Mouse (Mus musculus) activated CD4-positive, CD25-positive, alpha-beta regulatory T cell, adult 4 months (primary cell): ENCODE results near the gene Wfs1. TPM values are rescaled to one million over a fixed set of nuclear protein-coding genes. Genes with fewer than 3 reads are reported as not detected.

Experiments used
- ATAC-seq: one replicate; pipeline ENCODE4 v1.8.0; 2017
- polyA plus RNA-seq, 2 experiments: library from polyadenylated mRNA; unstranded; fragments of 100-300 nt; shearing (Covaris generic); gene quantifications; one replicate each; pipeline ENCODE4 v1.2.1; 2017

The Wfs1 gene
- polyA plus RNA-seq, 2 experiments from 2014 or later, result 0.46 to 0.79 TPM

DNA sequence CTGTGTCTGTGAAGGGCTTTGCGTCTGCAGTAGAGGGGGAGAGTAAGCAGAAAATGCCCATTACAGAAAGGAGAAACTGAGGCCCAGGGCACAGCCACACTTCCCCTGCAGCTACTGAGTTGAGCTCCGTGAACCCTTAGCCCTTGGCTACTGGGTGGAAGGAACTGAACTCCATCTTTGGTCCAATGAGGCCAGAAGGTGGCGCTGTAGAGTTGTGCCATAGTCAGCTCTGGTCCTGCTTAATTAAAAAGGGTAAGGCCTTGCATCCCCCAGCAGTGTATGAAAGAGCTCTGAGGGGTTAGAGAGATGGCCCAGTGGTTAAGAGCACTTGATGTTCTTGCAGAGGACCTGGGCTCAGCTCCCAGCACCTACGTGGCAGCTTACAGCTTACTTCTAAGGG, 60.3 kb downstream of the Wfs1 start:
- no peak for ATAC-seq

DNA sequence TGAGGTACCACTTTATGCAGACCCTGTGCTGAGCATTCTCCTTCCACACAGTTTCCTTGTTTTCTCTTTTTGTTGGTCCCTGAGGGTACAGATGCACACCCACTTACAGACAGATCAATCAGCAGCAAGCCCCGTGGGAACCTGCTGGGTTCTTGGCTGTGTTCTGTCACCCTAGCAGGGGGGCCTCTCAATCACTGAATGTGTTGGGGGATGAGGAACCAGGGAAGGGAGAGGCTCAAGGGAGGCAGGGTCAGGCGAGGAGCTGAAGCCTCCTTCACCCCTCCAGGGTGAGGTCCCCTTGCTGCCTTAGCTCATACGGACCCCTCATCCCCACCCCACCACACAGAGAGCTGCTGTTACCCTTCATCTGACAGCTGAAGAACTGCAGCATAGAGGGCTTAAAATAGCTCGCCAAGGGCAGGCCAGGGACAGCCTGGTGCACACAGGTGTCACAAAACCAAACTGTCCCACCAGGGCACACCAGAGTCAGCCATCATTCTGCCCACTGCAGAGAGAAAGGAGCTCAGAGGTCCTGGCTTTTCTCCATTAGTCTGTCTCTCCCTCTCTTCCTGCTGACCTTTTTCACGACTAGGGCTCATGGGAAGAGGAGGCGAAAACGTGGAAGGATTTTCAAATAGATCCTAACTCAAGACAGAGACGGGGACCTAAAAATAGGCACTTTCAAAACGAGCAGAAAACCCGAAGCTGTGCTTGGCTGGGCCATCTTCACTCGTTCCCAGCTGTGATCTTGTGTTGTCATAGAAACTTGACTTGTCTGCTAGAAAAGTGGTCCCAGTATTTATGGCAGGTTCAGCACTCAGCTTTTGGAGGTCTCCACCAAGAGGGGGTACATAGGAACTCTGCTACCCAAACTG, 64.9 kb downstream of the Wfs1 start:
- no peak for ATAC-seq

- ATAC-seq, result no peak
Observed at GRCm38 (mm10) chr5:36922811-36923210, 66.2 kb downstream of the Wfs1 start.

- ATAC-seq, result no peak
Observed at GRCm38 (mm10) chr5:36921871-36922270, 67.1 kb downstream of the Wfs1 start.

GRCm38 (mm10) chr5:36920072-36920471, 68.9 kb downstream of the Wfs1 start:
- no peak for ATAC-seq

GRCm38 (mm10) chr5:36918016-36918415, 71.0 kb downstream of the Wfs1 start:
- no peak for ATAC-seq

GRCm38 (mm10) chr5:36917245-36917644, 71.8 kb downstream of the Wfs1 start:
- ATAC-seq, result no peak

DNA sequence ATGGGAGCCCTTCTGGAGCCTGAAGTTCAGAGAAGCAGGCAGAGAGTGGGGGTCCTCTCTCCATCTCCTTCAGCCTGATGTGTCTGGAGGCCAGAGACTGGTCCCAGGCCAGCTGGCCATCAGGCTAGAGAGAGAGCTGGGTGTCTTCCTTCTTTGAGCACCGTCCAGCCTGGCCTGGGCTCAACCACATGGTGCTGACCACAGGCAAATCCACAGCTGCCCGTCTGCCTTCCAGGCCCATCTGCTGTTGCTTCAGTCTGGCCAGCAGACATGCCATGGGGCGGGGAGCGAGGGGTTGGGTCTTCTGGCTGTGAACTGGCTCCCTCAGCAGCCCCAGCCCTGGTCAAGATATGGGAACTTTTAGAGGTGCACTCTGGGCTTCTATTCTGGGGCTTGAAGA, 72.4 kb downstream of the Wfs1 start:
- ATAC-seq, result no peak

Other genes with a start within 250 kb of the Wfs1 start
- 1 to 10 TPM in 1 of 2 experiments, under 1 TPM in 1; 0.95 to 1.6 TPM for gene Bloc1s4, start 240.6 kb downstream of the Wfs1 start, polyA plus RNA-seq
- gene Mrfap1, start 192.4 kb downstream of the Wfs1 start, polyA plus RNA-seq, result 100 to 1,000 TPM in 1 of 2 experiments, 10 to 100 TPM in 1; 87.1 to 109 TPM
- 10 to 100 TPM; 18.0 to 28.5 TPM for gene Man2b2, start 158.6 kb downstream of the Wfs1 start, polyA plus RNA-seq
- not detected for gene Ppp2r2c, start 120.7 kb downstream of the Wfs1 start, polyA plus RNA-seq
- 1 to 10 TPM; 1.3 to 1.4 TPM for gene Gm1043, start 96.2 kb upstream of the Wfs1 start, polyA plus RNA-seq